Mouse (Mus musculus): ENCODE results near the gene Scel.

Gene Scel

DNA sequence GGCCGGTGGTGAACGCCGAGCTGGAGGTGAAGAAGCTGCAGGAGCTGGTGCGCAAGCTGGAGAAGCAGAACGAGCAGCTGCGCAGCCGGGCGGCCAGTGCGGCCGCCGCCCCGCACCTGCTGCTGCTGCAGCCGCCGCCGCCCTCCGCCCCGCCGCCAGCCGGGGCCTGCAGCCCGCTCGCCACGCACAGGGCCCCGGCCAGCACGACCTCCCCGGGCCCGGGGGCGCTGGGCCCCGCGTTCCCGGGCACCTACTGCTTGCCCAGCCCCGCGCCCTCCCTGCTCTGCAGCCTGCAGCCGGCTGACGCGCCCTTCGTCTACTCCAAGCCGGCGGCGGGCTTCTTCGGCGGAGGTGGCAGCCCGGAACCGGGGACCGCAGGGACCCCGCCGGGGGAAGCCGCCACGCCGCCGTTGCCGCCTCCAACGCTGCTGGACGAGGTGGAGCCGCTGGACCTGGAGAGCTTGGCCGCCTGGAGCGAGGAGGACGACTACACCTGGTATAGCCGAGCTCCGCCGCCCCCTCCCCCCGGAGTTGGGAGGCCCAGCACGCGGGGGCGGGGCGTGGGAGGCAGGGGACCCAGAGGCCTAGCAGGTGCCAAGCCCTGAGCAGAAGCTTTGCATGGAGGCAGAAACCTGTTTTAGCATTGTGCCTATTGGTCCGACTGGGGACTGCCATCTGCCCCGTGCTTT is 137.4 kb downstream of the Scel start:
- in situ Hi-C loops (cut with MboI): no loop called here

DNA sequence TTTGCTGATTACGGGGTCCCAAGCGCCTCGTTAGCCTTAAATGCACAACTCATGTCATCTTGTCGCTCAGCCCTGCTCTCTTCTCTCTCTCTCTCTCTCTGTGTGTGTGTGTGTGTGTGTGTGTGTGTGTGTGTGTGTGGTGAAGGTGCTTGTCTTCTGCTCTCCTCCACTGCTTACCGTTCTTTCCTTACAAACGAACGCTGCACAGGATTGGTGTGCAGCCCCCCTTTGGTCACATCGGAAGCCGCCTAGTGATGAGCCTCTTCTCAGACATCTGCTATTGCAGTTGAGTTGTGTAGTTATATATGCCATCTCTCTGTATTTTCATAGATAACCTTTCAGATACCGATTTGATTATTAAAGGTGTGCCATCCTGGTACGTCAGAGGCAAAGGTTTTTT is 138.0 kb downstream of the Scel start:
- in situ Hi-C loops (cut with MboI): no loop called here

DNA sequence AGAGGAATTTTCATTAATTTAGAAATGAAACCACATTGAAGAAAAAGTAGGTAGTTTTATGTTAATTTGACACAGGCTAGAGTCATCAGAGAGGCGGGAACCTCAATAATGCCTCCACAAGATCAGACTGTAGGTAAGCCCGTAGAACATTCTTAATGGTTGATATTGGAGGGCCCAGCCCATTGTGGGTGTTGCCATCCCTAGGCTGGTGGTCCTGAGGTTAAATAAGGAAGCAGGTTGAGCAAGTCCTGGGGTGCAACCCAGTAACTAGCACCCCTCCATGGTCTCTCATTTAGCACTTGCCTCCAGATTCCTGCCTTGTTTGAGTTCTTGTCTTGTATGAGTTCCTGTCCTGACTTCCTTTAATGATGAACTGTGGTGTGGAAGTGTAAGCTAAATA is 138.4 kb downstream of the Scel start:
- in situ Hi-C loops (cut with MboI): no loop called here

DNA sequence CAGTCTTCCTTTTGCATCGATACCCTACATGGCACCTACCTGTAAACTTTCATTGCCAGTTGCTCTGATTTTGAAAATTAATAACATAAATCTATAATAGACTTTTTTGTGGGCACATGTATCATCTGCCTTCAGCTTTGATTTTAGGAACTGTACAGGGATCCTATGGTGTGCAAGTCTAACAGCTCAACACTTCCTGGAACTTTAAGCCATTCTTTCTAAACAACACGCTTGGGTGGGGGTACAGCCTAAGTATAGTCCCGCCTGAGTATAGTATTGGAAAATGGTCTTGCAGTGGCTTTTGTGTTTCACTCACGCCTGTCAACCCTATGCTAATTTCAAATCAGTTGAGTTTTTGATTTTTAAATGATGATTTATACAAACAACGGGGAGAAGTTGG is 139.4 kb downstream of the Scel start:
- in situ Hi-C loops (cut with MboI): no loop called here

DNA sequence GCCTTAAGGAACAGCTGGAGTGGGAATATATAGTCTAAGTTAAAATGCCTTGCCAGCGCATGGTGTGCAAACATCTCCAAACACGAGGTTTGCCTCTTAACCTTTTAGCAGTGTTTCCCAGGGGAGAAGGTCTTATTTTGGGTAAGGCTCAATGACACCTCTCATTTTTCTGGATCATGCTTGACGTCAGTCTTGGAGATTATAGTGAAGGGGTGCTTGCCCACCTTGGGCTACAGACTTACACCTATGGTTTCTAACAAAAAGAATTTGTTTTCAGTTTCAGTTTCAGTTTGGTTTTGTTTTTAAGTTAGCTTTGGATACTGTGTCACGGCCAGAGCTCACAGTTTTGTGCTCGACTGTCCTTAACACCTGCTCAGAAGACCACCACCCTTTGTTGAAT is 140.7 kb downstream of the Scel start:
- in situ Hi-C loops (cut with MboI): no loop called here

DNA sequence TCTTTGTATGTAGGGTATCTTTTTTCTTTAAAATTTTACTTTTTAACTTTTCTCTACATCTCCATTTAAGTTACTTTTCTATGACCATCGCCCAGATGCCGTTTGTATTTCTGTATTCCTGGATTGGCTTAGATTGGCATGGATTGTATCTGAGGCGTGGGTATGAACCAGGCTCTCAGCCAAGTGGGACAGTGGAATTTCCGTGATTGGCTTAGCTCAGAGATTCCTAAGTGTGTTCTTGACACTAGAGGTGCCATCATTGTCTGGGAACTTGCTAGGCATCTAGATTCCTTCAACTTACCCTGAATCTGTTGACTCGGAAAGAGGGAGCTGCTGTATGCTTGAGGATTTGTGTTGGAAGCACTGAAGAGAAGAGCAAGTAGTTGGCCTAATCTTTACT is 142.3 kb downstream of the Scel start:
- in situ Hi-C loops (cut with MboI): no loop called here

DNA sequence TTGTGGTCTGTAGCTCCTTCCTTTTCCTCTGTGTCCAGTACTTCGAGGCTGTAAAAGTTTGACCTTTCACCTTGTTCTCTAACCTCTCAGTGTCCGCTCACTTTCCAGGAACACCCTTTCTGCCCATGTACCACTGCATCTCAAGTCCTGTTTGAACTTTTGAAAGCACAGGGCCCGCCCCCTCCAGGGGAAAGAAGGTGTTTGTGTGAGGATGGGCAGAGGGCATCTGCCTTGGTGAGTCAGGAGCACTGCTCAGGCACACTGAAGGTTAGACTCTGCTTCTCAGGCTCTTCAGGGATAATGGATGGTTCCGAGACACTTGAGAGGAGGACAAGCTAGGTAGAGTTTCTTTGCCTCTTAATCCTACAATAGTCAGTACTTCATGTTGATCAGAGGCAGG is 144.7 kb downstream of the Scel start:
- in situ Hi-C loops (cut with MboI): no loop called here

Measured in mature B cell (primary cell).